Mouse (Mus musculus): Measurements from ENCODE around the gene Nlrp1b.
A peak's percentile ranks its signal among the peaks of the same experiment; 100 is the strongest.

Nlrp1b gene

DNA sequence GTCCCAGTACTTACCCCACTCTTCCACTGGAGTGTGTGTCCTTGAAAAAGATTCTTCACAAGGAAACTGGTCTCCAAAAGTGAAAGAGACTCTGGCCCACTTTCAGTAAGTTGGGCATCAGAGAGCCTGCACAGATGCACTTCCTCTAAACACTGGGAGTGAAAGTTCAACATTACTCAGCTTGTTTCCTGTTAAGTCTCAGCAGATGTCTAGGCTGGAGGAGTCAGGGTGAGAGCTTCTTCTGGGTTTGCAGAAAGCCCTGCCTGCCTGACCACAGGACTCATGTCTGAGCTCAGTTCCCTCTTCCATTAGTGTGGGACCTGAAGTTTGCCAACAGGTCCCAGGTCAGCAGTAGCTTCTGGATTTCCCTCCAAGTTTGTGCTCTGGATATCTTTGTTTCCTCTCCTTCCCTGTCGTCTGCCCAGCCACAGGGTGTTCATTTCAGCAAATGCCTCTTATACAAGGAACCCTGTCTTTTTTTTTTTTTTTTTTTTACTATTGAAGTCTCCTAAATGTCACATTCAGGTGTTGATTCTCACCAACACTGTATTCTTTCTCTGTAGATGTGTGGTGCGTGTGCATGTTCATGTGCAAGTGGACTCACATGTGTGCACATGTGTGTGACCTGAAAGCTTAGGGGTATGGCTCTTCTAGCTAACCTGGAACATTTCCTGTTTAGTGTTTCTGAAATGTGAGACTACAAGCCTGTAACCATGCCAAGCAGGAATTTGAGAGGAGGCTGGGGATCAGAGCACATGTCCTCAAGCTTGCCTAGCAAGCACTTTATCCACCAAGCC is at the start of gene Nlrp1b:
Gene Nlrp1b (minus strand): TSS at position 50 of the 797 bp plus-strand sequence.
- peak; percentile 3 for DNase-seq

- DNase-seq: no peak
These were observed 30.5 kb upstream of the Nlrp1b start for GRCm38 (mm10) chr11:71261036-71261435.

DNA sequence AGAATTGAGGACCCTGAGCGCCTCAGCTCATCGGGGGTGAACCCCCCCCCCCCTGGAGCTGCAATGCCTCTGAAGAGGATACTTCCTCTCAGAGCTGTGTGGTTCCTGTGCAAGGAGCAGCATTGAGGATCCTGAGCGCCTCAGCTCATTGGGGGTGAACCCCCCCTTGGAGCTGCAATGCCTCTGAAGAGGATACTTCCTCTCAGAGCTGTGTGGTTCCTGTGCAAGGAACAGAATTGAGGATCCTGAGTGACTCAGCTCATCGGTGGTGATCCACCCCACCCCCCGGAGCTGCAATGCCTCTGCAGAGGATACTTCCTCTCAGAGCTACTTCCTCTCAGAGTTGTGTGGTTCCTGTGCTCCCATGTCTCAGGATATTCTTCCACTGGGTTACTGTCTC is 20.8 kb upstream of the Nlrp1b start:
- peak; percentile 2 for DNase-seq

- peak; percentile 11 for DNase-seq
These were observed 5.9 kb downstream of the Nlrp1b start for GRCm38 (mm10) chr11:71224614-71225013.

DNA sequence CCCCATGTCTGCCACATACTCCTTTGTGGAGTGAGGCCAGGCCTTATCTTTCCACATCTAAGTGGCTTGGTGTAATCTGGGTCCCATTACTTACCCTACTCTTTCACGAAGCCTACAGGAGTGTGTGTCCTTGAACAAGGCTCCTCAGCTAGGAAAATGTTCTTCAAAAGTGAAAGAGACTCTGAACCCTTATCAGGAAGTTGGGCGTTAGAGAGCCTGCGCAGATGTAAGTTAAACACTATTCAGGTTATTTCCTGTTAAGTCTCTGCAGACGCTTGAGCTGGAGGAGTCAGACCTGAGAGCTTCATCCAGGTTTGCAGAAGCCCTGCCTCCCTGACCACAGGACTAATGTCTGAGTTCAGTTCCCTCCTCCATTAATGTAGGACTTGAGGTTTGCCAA is 27.8 kb downstream of the Nlrp1b start:
- DNase-seq: no peak

- DNase-seq: no peak
These were observed 31.2 kb downstream of the Nlrp1b start for GRCm38 (mm10) chr11:71199349-71199748.

DNA sequence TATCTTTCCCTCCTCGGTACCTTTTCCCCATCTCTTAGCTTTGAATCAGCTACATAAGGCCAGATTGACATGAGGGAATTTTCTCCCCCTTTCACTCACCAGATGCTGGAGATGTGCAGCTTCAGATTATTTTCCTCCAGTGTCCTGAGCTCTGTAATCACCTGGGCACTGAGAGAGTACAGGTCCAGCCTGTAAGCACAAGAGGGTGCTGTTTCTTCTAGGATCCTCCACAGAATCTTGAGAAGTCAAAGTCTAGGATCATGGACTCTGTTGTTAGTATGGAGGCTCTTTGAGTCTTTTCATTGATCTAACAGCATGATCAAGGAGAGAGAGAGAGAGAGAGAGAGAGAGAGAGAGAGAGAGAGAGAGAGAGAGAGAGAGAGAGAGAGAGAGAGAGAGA is 60.9 kb downstream of the Nlrp1b start:
- DNase-seq: no peak

DNA sequence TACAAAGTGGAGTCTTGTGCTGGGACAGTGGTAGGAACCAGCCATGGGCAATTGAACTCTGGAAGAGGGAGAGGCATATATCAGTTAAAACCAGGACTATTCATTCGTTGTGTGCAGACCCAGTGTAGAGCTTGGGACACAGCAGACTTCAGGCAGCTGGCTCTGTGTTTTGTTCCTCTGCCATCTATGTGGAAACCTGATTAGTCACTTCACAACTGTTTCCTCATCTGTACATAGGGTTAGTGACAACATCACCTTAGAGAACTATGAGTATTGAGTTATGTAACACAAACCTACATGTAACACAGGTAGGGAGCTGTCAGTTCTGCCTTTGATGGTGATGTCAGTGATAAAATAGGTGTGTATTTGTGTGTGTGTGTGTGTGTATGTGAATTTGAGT is 66.4 kb downstream of the Nlrp1b start:
- DNase-seq: no peak

DNA sequence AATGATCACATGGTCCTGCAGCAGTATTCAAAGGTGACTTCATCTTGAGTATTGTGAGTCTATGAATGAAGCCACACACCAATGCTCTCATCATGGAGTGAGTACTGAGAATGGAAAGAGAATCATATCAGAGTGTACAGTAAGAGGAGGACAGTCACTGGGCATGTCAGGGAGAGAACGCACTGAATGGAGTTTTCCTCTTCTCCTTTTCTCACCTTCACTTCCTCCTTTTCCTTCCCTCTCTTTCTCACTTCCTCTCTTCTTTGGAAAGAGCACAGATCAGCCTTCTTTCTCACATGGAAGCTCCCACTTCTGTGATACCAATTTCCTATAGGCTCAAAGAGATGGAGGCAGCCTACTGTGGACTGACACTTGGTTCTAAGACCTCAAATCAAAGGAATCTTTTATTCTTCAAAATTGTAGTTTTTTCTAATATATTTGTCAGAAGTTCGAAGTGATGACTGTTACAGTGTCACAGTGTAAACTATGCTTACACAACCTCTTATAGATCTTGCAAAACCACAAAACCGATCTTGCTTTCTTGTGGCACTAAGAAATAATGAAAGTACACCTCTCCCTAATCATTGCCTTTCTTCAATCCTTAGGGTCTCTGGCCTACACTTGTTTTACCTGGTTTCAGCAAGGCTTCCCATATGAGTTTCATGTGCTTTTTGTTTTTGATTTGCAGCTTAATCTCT is 70.9 kb downstream of the Nlrp1b start:
- no peak for DNase-seq

GRCm38 (mm10) chr11:71155272-71155671 is 75.3 kb downstream of the Nlrp1b start:
- no peak for DNase-seq

DNA sequence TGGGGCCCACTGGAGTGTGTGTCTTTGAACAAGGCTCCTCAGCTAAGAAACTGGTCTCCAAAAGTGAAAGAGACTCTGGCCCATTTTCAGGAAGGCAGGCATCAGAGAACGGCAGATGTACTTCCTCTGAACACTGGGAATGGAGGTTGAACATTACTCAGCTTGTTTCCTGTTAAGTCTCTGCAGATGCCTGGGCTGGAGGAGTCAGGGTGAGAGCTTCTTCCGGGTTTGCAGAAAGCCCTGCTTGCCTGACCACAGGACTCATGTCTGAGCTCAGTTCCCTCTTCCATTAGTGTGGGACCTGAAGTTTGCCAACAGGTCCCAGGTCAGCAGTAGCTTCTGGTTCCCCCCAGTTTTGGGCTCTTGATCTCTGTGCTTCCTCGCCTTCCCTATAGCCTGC is 85.9 kb downstream of the Nlrp1b start, which contains the start of gene Nlrp1a:
Gene Nlrp1a (minus strand): TSS at position 44 of the 400 bp plus-strand sequence.
- DNase-seq: peak; percentile 18

DNA sequence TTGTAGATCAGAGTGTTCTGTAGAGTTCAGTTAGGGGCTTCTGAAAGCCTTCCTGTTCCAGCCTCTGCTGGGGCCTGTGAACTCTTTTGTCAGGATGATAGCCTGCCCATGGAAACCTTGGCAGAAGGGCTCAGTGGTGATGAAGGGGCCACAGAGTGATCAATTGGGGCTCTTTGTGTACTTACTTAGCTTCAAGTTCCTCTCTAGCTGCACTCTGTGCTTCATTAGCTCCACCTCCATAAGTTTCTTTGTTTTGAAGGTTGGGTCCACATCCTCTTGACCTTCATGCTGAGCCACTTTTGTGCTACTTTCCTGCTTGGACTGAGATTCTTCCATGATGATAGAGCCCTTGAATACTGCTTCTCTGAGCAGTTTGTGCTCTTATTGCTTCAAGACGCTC is 88.5 kb downstream of the Nlrp1b start:
- no peak for DNase-seq

DNA sequence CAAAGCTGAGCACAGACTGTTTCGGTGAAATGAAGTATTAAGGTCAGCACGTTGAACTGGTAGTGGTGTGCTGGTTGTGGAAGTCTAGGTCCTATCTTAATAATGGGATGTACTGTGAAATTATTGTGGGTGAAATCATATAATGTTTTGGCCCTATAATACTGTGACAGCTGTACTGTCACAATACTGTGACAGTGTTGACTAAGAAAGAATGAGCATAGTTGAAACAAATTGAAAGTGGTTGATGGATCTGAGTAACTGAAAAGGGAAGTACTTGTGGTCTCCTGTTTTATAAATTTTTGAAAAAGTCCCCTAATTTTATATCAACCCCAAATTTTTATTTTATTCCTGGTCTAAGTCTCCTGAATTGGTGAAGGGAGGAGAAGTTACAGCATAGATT is 123.4 kb downstream of the Nlrp1b start:
- DNase-seq: no peak

GRCm38 (mm10) chr11:71106261-71107021 is 124.1 kb downstream of the Nlrp1b start:
- no peak for DNase-seq

DNA sequence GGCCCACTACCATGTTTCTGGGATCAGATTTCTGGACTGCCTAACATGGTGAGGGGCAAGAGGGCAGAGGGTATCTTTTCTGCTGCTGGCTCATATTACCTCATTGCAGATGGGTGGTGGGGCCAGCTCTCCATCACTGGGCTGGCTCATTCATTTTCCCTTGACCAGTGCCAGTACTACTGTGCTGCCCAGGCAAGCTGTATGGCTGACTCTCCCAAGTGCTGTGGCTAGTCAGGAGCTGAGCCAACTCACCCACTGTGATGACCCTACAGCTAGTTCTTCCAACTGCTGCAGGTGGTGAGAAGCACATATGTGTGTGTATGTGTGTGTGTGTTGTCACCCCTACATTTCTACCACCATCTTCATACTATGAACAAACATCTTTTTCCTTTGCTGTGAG is 126.6 kb downstream of the Nlrp1b start:
- no peak for DNase-seq
